Mouse (Mus musculus) ES-E14 (cell line): ENCODE measurements around the gene Rab9. TPM values are rescaled to one million over a fixed set of nuclear protein-coding genes. Genes with fewer than 3 reads are reported as not detected.

Experiments used
- DNase-seq: peaks from one replicate; pipeline ENCODE4 v3.0.0-alpha.2; 2013; ENCODE audit warnings: low read depth, low spot score
- H3K27ac ChIP-seq: 2 replicates; pipeline ENCODE4 v1.5.1; 2012; ENCODE audit warnings: low read depth, mild to moderate bottlenecking, low read length, moderate library complexity, mixed read lengths; ENCODE audit not compliant: poor library complexity, insufficient read depth, severe bottlenecking
- H3K36me3 ChIP-seq: 2 replicates; pipeline ENCODE4 v1.6.1; 2012; ENCODE audit warnings: mild to moderate bottlenecking, low read length, moderate library complexity, mixed read lengths; ENCODE audit not compliant: control insufficient read depth, poor library complexity, insufficient read depth, severe bottlenecking
- H3K4me1 ChIP-seq, 2 experiments: fragments of 150-350 bp in 1 of 2; sonication (generic) in 1 of 2; 2 replicates each; pipeline ENCODE4 v1.6.1; 2012; ENCODE audit warnings: low read length in 2 of 2, mild to moderate bottlenecking in 1 of 2, mixed read lengths in 1 of 2; ENCODE audit not compliant: control insufficient read depth in 2 of 2, insufficient read depth in 2 of 2, poor library complexity in 1 of 2
- H3K4me3 ChIP-seq, 2 experiments: fragments of 150-350 bp in 1 of 2; sonication (generic) in 1 of 2; 2 replicates each; pipeline ENCODE4 v1.5.1; 2012; ENCODE audit warnings: low read length in 2 of 2, low read depth in 1 of 2, mild to moderate bottlenecking in 1 of 2, mixed read lengths in 1 of 2; ENCODE audit not compliant: insufficient read depth in 1 of 2, poor library complexity in 1 of 2, severe bottlenecking in 1 of 2
- H3K9ac ChIP-seq: 2 replicates; pipeline ENCODE4 v1.6.1; 2012; ENCODE audit warnings: low read depth, mild to moderate bottlenecking, low read length, mixed read lengths; ENCODE audit not compliant: poor library complexity, insufficient read depth, severe bottlenecking
- H3K9me3 ChIP-seq: fragments of 150-350 bp; sonication (generic); 2 replicates; pipeline ENCODE4 v1.6.1; 2012; ENCODE audit warnings: low read depth, mild to moderate bottlenecking, low read length; ENCODE audit not compliant: control insufficient read depth, insufficient read depth
- CHD2 ChIP-seq: IDR thresholded peaks from 2 replicates; pipeline ENCODE4 v1.6.1; 2014; ENCODE audit warnings: mild to moderate bottlenecking, low read depth, low read length, inconsistent platforms
- HCFC1 ChIP-seq: IDR thresholded peaks from 2 replicates; pipeline ENCODE4 v1.6.1; 2012; ENCODE audit warnings: low read length, inconsistent platforms, borderline replicate concordance; ENCODE audit not compliant: insufficient read depth
- MAFK ChIP-seq: IDR thresholded peaks from 2 replicates; pipeline ENCODE4 v1.6.1; 2014; ENCODE audit warnings: mild to moderate bottlenecking, low read depth, low read length, inconsistent platforms; ENCODE audit not compliant: insufficient read depth
- ZC3H11A ChIP-seq: IDR thresholded peaks from 2 replicates; pipeline ENCODE4 v1.6.1; 2012; ENCODE audit warnings: low read depth, mild to moderate bottlenecking, inconsistent platforms, low read length, borderline replicate concordance
- ZNF384 ChIP-seq: IDR thresholded peaks from 2 replicates; pipeline ENCODE4 v1.6.1; 2012; ENCODE audit warnings: low read depth, low read length, inconsistent platforms
- in situ Hi-C, 2 experiments: fragments of 600-800 bp; cut with MboI; formaldehyde crosslinking; loops; one replicate each; pipeline ENCODE4 v1.15.1; 2025; ENCODE audit warnings: low sequenced_read_pairs in 2 of 2, inconsistent platforms in 1 of 2; ENCODE audit not compliant: unreplicated experiment in 2 of 2
- total RNA-seq: library from RNA; depleted of rRNA; stranded (reverse); fragments of 300-350 nt; gene quantifications from 2 replicates; pipeline ENCODE4 v1.2.3, GENCODE M21; 2012; rRNA removed

Rab9 gene
- total RNA-seq, 1 experiment: 30.0 TPM

GRCm38 (mm10) chrX:166407865-166408264, 71.8 kb downstream of the Rab9 start:
- TF ChIP-seq HCFC1: no peak
- TF ChIP-seq CHD2: no peak
- TF ChIP-seq ZC3H11A: no peak
- no peak for TF ChIP-seq ZNF384
- TF ChIP-seq MAFK: no peak
- Histone ChIP-seq H3K4me3 (no peak overlapping the region), H3K36me3 (peaks cover 3% of the 10 kb centered on the region), H3K27ac (no peak overlapping the region), H3K4me1 (no peaks in the 10 kb centered on the region), H3K9me3 (no peaks in the 10 kb centered on the region), H3K9ac (no peak overlapping the region)
- no peak for DNase-seq
- in situ Hi-C loops: no loop called here

Other genes with a start within 250 kb of the Rab9 start
- 1.0 and 1.4 TPM in 2 replicates for gene Gpm6b, start 241.0 kb downstream of the Rab9 start, total RNA-seq
- gene Trappc2, start 39.3 kb downstream of the Rab9 start, total RNA-seq: 5.0 and 13.3 TPM in 2 replicates
- 8.0 and 10.7 TPM in 2 replicates for gene Ofd1, start 39.2 kb downstream of the Rab9 start, total RNA-seq
- gene Tceanc, start 38.7 kb upstream of the Rab9 start, total RNA-seq: 3.2 and 4.0 TPM in 2 replicates
- gene Egfl6, start 105.9 kb upstream of the Rab9 start, total RNA-seq: 0.79 and 1.6 TPM in 2 replicates